Mouse (Mus musculus) liver, adult (tissue): Measurements from ENCODE around the gene Cd2.

Source experiments
- GATA4 ChIP-seq: IDR thresholded peaks from 2 replicates; pipeline ENCODE4 v1.6.1; 2014; ENCODE audit warnings: mild to moderate bottlenecking, low read length; ENCODE audit not compliant: insufficient replicate concordance

Cd2 gene

DNA sequence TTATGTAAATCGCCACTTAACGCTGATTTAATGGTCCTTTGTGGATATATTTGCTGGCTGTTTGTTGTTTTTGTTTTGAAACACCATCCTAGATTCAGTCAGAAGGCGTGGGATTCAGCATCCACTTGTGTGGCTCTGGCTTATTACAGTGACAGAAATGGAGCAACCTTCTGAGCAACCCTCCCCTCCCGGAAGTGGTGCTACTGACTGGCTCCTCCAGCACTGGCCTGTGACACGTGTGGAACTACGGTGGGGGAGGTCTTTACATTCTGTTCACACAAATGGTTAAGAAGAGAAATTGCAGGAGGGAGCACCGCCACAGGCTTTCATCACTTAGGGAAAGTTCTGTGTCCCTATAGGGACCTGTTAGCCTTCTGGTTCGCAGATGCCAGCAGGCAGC, 55.2 kb downstream of the Cd2 start:
- no peak for TF ChIP-seq GATA4

DNA sequence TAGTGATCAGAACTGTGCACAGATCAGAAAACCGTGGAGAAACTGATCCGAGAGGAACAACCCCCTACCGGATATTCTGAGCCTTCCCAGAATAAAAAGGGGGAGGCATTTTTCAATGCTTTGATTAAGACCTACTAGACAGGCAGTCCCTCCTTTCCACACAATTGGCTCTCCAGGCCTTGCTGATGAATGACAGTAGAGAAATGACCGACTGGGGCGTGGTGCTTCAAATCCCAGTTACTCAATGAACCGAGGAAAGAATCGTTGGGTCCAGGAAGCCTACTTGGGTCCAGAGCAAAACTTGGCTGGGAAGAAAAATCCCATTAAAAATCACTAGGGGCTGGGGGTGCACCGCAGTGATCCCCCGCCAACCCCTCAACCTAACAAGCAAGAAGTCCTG, 57.5 kb downstream of the Cd2 start:
- TF ChIP-seq GATA4, result no peak

DNA sequence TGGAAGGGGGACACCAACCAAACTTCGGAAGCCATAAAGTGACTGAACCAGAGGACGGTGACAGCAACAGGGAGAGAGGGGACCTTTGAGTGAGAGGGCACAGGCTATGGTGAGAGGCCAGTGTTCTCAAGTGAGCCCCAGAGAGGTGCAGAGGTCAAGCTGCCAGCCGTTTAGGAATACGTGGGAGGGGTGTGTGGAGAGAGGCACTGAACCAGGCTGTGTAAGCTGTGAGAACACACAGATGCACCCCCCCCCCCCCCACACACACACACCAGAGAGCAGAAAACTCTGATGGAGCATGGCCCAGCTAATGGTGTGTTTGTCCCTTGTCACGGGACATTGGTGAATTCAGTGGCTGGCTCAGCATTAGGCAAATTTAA, 58.2 kb downstream of the Cd2 start:
- no peak for TF ChIP-seq GATA4

DNA sequence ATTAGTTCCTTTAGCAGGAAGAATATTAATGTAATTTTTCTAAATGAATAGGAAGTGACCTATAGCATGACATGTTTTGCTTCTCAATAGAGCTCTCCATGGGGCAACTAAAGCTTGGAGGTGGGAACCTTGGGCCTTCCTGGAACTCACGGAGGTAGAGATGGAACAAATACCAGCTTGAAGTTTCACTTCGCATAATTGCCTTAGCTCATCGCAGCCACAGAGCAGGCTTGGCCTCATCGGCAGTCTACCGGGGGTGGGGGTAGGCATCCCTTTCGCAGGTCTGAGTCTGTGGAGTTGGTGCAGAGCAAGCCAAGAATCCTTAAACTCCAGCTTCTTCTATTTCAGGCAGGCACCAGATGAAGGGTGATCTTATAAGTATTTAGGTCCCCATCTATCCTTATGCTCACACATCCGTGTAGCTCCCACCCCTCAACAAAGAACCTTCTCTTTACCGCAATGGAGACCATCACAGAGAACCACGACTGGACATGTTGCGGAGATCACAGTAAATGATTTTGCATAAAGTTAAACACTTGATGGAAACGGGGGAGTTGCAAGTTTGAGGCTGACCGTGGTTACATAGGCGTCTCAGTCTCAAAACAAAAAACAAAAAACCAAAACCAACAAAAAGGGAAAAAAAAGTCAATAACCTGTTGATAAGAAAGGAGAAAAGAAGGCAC, 58.7 kb downstream of the Cd2 start:
- no peak for TF ChIP-seq GATA4

DNA sequence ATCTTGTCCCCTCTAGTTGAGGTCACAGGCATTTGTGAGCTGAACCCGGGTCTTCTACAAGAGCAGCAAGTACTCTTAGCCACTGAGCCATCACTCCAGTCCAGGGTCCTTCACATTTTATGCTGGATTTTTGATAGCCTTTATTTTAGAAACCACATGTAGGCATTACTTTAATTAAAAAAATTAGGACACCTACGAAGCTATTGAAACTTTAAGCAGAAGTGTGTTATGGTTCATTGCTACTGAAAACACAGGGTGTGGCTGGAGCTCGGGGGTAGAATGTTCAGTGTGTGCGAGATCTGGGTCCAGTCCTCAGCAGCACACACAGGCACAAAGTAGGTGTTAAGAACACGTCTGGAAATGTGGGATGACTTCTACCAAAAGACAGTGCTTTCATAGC, 59.7 kb downstream of the Cd2 start:
- no peak for TF ChIP-seq GATA4
